Mouse (Mus musculus): Measurements from ENCODE around the gene Mmel1. TPM values are rescaled to one million over a fixed set of nuclear protein-coding genes. Genes with fewer than 3 reads are reported as not detected.

The Mmel1 gene
- polyA plus RNA-seq, 1 experiment = not detected

DNA sequence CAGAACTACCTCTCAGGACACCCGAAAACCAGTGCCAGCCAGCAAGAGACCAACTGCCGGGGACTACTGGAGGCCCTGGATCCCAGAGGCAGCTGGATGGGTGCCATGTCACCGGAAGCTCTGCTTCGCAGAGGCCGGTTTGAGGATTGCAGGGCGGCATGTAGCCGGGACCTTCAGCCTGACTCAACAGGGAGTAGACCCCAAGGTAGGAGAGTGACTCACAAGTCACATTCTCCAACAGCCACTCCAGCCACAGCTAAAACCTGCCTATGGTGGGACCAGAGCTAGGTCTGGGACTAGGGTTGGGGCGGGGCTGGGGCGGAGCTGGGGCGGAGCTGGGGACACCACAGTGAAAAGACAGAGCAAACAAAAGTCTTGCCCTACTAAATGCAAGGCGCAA is 30.0 kb upstream of the Mmel1 start:
- H3K4me1 ChIP-seq (ENCODE audit: control insufficient read depth, insufficient read depth, low read length) = no peaks in the 10 kb centered on the region
- no peak overlapping the region for H3K27ac ChIP-seq (ENCODE audit: insufficient read depth, low read depth, low read length)

DNA sequence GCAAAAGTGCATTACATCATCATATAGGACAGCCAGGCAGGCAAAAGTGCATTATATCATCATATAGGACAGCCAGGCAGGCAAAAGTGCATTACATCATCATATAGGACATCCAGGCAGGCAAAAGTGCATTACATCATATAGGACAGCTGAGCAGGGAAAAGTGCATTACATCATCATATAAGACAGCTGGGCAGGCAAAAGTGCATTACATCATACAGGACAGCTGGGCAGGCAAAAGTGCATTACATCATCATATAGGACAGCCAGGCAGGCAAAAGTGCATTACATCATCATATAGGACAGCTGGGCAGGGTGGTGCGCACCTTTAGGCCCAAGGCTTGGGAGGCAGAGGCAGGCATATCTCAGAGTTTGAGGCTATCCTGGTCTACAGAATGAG is 16.7 kb upstream of the Mmel1 start:
- H3K4me3 ChIP-seq (ENCODE audit: insufficient read depth, low read length) = no peak overlapping the region
- no peaks in the 10 kb centered on the region for H3K4me1 ChIP-seq (ENCODE audit: control insufficient read depth, insufficient read depth, low read length)
- TF ChIP-seq POLR2A (IDR thresholded peaks at IDR 0.05; ENCODE audit: borderline replicate concordance, low read depth, low read length) (no peak), CTCF (IDR thresholded peaks at IDR 0.05; ENCODE audit: low read depth, low read length) (no peak)
- no peak overlapping the region for H3K27ac ChIP-seq (ENCODE audit: insufficient read depth, low read depth, low read length)

More for the DNA sequence above, 30.0 kb upstream of the Mmel1 start:
- no peak for TF ChIP-seq POLR2A (IDR thresholded peaks at IDR 0.05; ENCODE audit: borderline replicate concordance, low read depth, low read length)
- TF ChIP-seq CTCF (IDR thresholded peaks at IDR 0.05; ENCODE audit: low read depth, low read length) = no peak
- H3K4me3 ChIP-seq (ENCODE audit: insufficient read depth, low read length) = no peak overlapping the region

DNA sequence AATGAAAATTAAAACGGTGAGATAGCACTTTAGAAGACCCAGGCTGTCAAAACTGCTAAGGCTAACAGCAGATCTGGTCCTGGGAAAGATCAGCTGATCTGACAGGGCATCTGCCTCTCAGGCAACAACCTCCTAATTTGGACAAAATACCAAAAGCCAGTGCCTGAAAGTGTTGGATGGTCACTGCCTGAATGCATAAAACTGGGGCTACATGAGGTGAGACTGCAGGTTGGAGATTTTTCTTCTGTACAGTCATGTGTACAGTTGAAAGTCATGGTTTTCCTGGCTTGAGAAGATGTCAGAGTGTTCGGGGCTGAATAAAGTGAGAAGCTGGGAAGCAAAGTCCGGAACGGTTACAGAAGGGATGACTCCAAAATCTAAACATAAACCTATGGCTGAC is 15.5 kb upstream of the Mmel1 start:
- H3K27ac ChIP-seq (ENCODE audit: insufficient read depth, low read depth, low read length) = no peak overlapping the region
- no peak for TF ChIP-seq CTCF (IDR thresholded peaks at IDR 0.05; ENCODE audit: low read depth, low read length)
- TF ChIP-seq POLR2A (IDR thresholded peaks at IDR 0.05; ENCODE audit: borderline replicate concordance, low read depth, low read length) = no peak
- no peak overlapping the region for H3K4me3 ChIP-seq (ENCODE audit: insufficient read depth, low read length)
- no peaks in the 10 kb centered on the region for H3K4me1 ChIP-seq (ENCODE audit: control insufficient read depth, insufficient read depth, low read length)

DNA sequence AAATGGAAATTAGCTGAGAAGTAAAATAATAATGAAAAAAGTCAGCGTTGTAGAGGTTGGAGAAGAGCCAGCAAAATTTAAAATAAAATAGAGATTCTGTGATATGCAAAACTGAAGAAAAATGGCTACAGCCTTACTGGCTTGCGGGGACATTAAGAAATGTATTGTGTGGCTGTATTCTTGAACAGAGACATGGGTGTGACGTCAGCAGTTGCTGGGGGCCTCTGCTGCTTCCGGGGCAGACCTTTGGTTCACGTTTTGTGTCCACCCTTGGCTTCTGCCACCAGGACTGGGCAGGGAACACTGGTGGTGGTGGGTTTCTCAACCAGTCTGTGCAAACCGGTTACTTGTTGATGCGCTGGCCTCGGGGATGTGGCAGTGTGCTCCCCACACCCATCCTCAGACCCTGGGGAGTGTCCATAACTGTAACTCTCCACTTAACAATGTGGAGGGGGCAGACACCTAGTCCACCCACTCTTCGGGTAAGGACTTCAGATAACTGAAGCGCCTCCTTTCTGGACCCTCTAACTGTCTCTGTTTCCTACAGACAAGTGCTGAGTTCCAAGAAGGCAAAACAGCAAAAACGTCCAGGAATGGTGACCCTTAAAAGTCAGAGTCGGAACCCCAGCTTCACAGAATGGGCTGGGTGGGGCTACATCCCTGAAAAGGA is 14.6 kb upstream of the Mmel1 start:
- Histone ChIP-seq H3K27ac (ENCODE audit: insufficient read depth, low read depth, low read length) (no peak overlapping the region), H3K4me3 (ENCODE audit: insufficient read depth, low read length) (no peak overlapping the region), H3K4me1 (ENCODE audit: control insufficient read depth, insufficient read depth, low read length) (no peaks in the 10 kb centered on the region)
- no peak for TF ChIP-seq POLR2A (IDR thresholded peaks at IDR 0.05; ENCODE audit: borderline replicate concordance, low read depth, low read length)
- TF ChIP-seq CTCF (IDR thresholded peaks at IDR 0.05; ENCODE audit: low read depth, low read length) = no peak

DNA sequence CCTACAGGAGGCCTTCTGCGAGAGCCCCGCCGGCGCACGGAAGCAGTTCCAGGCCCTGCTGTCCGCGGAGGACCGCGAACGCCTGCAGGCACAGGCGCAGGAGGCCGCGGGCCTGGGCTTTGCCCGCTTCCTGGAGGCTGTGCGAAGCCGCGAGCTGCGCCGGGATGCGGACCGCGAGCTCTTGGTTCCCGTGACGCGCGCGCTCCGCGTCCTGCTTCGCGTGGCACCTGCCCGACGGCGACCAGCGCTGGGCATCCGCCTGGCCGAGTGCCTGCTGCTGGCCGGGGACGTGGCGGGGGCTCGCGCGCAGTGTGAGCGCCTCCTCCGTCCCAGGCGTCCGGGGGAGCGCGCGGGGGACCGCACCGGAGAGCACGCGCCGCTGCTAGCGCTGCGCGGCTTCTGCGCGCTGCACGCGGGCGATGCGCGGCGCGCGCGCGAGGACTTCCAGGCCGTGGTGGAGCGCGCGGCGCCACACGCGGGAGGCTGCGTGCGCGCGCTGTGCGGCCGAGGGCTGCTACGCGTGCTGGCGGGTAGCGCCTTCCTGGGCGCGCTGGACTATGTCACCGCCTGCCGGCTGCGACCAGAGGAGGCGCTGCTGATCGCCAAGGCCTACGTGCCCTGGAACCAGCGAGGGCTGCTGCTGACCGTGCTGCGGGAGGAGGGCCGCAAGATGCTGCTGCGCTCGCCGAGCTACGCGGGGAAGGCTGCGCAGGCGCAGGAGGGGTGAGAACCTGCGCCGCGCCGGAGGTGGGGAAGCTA is 13.5 kb upstream of the Mmel1 start:
- Histone ChIP-seq H3K27ac (ENCODE audit: insufficient read depth, low read depth, low read length) (no peak overlapping the region), H3K4me1 (ENCODE audit: control insufficient read depth, insufficient read depth, low read length) (no peaks in the 10 kb centered on the region), H3K4me3 (ENCODE audit: insufficient read depth, low read length) (peak overlapping the region; percentile 48)
- TF ChIP-seq POLR2A (IDR thresholded peaks at IDR 0.05; ENCODE audit: borderline replicate concordance, low read depth, low read length) = no peak
- no peak for TF ChIP-seq CTCF (IDR thresholded peaks at IDR 0.05; ENCODE audit: low read depth, low read length)

DNA sequence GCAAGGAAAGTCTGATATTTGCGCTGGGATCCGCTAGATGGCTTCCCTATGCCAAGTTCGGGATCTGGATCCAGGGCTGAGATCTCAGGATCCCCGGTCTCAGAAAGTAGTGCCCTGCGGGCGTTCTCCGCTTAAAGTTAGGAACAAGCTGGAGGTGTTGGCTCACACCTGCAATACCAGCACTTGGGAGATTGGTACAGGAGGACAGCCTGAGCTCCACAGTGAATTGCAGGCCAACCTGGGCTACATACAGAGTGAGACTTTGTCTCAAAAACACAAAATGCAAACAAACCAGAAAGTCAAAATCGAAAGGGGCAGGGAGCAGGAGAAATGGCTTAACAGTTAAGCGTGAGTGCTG is 12.9 kb upstream of the Mmel1 start:
- H3K4me1 ChIP-seq (ENCODE audit: control insufficient read depth, insufficient read depth, low read length) = no peaks in the 10 kb centered on the region
- no peak for TF ChIP-seq POLR2A (IDR thresholded peaks at IDR 0.05; ENCODE audit: borderline replicate concordance, low read depth, low read length)
- no peak for TF ChIP-seq CTCF (IDR thresholded peaks at IDR 0.05; ENCODE audit: low read depth, low read length)
- peak overlapping the region; percentile 48 for H3K4me3 ChIP-seq (ENCODE audit: insufficient read depth, low read length)
- no peak overlapping the region for H3K27ac ChIP-seq (ENCODE audit: insufficient read depth, low read depth, low read length)

DNA sequence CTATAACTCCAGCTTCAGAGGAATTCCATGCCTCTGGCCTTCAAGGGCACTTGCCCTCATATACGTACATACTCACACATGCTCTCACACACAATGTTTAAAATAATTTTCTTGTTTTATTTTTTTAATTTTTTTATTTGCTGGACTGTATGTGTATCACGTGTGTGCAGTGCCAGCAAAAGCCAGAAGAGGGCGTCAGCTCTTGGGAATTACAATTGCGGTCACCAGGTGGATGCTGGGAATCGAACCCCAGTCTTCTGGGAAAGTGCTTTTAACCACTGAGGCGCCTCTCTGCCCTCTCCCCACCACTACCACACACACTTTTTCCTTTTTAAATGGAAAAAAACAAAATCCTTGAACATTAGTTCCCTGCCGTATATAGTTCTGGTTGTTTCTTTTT is 12.5 kb upstream of the Mmel1 start:
- no peak overlapping the region for H3K4me3 ChIP-seq (ENCODE audit: insufficient read depth, low read length)
- no peak overlapping the region for H3K27ac ChIP-seq (ENCODE audit: insufficient read depth, low read depth, low read length)
- TF ChIP-seq CTCF (IDR thresholded peaks at IDR 0.05; ENCODE audit: low read depth, low read length) = no peak
- no peak for TF ChIP-seq POLR2A (IDR thresholded peaks at IDR 0.05; ENCODE audit: borderline replicate concordance, low read depth, low read length)
- no peaks in the 10 kb centered on the region for H3K4me1 ChIP-seq (ENCODE audit: control insufficient read depth, insufficient read depth, low read length)

DNA sequence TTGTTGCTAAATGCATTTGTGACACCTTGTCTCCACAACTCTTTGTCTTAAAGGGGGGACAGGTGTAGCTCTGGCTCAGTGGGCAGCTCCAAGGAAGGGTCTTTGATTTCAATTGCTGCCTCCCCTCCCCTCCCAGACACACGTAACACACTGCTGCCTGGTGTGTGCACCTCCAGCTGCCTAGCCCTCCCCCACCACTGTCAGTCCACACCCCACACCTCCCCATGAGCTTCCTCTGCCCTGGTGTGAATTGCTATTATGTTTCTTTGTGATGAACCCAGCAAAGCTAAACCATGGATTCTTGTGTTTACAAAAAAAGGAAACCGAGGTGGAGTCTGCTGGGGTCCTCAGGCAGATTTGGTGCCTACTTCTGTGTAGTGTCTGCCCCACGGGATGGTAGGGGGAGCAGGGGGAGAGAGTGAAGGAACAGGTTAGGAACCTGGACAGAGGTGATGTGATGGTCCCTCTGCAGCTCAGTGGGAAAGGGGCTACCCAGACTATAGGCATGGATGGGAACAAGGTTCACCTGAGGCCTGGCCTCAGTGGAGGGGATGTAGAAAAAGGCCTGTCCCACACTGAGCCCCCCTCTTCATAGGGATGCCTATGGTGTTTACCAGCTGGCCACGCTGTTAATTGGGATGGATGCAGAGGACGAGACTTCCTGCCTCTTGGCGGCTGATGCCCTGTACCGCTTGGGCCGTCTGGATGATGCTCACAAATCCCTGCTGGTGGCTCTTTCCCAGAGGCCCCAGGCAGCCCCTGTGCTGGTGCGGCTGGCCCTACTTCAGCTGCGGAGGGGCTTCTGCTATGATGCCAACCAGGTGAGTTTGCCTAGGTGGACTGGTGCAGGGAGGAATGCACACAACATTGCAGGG is 11.8 kb upstream of the Mmel1 start:
- Histone ChIP-seq H3K27ac (ENCODE audit: insufficient read depth, low read depth, low read length) (no peak overlapping the region), H3K4me1 (ENCODE audit: control insufficient read depth, insufficient read depth, low read length) (no peaks in the 10 kb centered on the region), H3K4me3 (ENCODE audit: insufficient read depth, low read length) (no peak overlapping the region)
- TF ChIP-seq POLR2A (IDR thresholded peaks at IDR 0.05; ENCODE audit: borderline replicate concordance, low read depth, low read length) (no peak), CTCF (IDR thresholded peaks at IDR 0.05; ENCODE audit: low read depth, low read length) (no peak)

DNA sequence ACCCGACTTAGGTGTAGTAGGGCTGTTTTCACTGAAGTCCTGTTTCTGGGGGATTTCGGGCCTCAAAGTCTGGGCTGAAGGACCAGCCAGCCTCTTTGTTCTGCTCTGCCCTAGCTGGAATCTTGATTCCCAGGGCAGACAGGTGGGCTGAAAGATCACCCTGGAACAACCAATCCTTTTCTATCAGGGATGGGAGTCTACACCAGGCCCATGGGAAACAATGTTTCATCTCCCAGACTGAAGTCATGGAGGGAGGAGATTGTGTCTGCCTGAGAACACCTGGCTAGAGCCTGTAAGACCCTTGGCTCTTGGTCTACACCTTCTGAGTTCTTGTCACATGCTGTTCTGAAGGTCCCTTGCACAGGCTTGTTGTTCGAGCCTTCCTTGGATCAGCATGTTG is 10.8 kb upstream of the Mmel1 start:
- TF ChIP-seq POLR2A (IDR thresholded peaks at IDR 0.05; ENCODE audit: borderline replicate concordance, low read depth, low read length) (no peak), CTCF (IDR thresholded peaks at IDR 0.05; ENCODE audit: low read depth, low read length) (no peak)
- H3K4me3 ChIP-seq (ENCODE audit: insufficient read depth, low read length) = no peak overlapping the region

More for the DNA sequence above, 10.8 kb upstream of the Mmel1 start:
- H3K27ac ChIP-seq (ENCODE audit: insufficient read depth, low read depth, low read length) = no peak overlapping the region
- no peaks in the 10 kb centered on the region for H3K4me1 ChIP-seq (ENCODE audit: control insufficient read depth, insufficient read depth, low read length)

All from bone marrow macrophage, adult 2 months (primary cell).